Mouse (Mus musculus): ENCODE measurements around the gene 9530077C05Rik. TPM values are rescaled to one million over a fixed set of nuclear protein-coding genes. Genes with fewer than 3 reads are reported as not detected.

9530077C05Rik gene
- polyA plus RNA-seq, 1 experiment = not detected

DNA sequence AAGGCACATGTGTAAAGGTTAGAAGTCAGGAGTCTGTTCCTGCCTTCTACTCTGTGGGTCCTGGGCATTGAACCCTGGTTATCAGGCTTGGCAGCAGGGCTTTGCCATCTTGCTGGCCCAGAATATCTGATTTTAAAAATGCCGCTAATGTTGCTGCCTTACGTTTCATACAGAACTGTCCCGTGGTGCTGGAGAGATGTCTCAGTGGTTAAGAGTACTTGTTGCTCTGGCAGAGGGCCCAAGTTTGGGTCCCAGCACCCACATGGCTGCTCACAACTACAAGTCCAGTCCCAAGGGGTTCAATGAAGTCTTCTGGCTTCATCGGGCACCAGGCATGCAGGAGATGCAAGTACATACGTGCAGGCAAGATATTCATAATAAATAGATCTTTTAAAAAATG is 54.9 kb downstream of the 9530077C05Rik start:
- Histone ChIP-seq H3K4me3 (ENCODE audit: insufficient read depth, low read depth, low read length) (no peak overlapping the region), H3K27ac (replicated peaks; ENCODE audit: low read depth, low read length) (no peak overlapping the region)

DNA sequence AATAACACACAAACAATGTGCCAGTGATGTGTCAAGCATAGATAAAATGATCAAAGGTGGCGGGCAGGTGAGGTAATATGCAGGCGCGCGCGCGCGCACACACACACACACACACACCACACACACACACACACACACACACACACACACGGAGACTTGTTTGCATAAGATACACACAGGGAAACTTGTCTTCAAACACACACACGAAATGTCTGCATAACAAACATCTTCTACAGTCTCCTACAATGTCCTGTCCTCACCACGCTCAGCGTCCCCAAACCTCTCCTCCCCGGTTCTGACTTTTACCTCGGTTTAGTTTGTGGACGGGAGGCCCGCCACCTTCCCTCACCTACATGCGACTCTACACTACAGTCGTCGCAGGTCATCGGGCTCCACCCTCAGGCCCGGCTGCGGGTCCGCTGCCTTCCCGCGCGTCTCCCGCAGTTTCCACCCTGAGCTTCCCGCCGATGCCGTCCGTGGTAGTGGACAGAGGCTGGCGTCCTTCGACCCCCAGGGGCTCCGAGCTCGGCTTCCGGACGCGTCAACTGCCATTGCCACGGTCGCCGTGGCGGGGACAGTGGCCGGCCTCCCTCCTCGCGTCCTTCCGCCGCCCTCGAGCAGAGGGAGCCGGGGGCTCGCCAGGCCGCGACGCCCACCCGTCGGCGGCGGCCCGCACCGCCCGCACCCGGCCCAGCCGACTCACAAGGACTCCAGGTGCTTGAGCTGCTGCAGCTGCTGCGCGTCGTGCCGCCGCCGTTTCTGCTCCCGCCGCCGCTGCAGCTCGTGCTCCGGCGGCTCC is 56.3 kb downstream of the 9530077C05Rik start:
- Histone ChIP-seq H3K4me3 (ENCODE audit: insufficient read depth, low read depth, low read length) (peak overlapping the region; percentile 99), H3K27ac (replicated peaks; ENCODE audit: low read depth, low read length) (0 out of 2 replicates have a peak overlapping the region, but pooled peaks have one; percentile 23), H3K4me1 (ENCODE audit: control insufficient read depth, insufficient read depth, insufficient read length, low read length) (0 out of 2 replicates have a peak, but pooled peaks cover 3% of the 10 kb centered on the region)

More for the DNA sequence above, 54.9 kb downstream of the 9530077C05Rik start:
- 0 out of 2 replicates have a peak, but pooled peaks cover 3% of the 10 kb centered on the region for H3K4me1 ChIP-seq (ENCODE audit: control insufficient read depth, insufficient read depth, insufficient read length, low read length)

- H3K4me3 ChIP-seq (ENCODE audit: insufficient read depth, low read depth, low read length) = peak overlapping the region; percentile 99
- 0 out of 2 replicates have a peak, but pooled peaks cover 3% of the 10 kb centered on the region for H3K4me1 ChIP-seq (ENCODE audit: control insufficient read depth, insufficient read depth, insufficient read length, low read length)
Observed at GRCm38 (mm10) chr9:22468170-22468898, 57.0 kb downstream of the 9530077C05Rik start.

DNA sequence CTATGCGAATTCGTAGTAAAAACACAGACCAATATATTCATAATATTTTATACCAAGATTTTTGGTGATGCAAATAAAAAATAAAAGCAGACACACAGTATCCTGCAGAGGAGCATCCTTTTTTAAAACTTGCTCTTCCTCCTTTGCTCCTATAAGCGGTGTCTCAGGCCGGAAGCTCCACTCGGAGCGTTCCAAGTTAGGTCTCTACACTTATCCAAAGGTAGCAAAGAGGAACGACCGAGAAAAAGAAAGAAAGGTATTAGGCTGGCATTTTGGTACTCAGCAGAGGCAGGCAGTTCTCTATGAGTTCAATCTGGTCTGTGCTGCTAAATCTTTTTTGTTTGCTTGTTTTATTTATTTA is 57.6 kb downstream of the 9530077C05Rik start:
- H3K4me3 ChIP-seq (ENCODE audit: insufficient read depth, low read depth, low read length) = no peak overlapping the region
- no peak overlapping the region for H3K27ac ChIP-seq (replicated peaks; ENCODE audit: low read depth, low read length)
- 0 out of 2 replicates have a peak, but pooled peaks cover 3% of the 10 kb centered on the region for H3K4me1 ChIP-seq (ENCODE audit: control insufficient read depth, insufficient read depth, insufficient read length, low read length)

More at GRCm38 (mm10) chr9:22468170-22468898, 57.0 kb downstream of the 9530077C05Rik start:
- H3K27ac ChIP-seq (replicated peaks; ENCODE audit: low read depth, low read length) = peak overlapping the region; percentile 47

GRCm38 (mm10) chr9:22469643-22470042 is 58.3 kb downstream of the 9530077C05Rik start, which contains the start of gene Rp9:
TSS of gene Rp9 (minus strand) at chr9:22469743.
- Histone ChIP-seq H3K4me3 (ENCODE audit: insufficient read depth, low read depth, low read length) (peak within 1 kb of the TSS; percentile 60), H3K27ac (replicated peaks; ENCODE audit: low read depth, low read length) (peak within 1 kb of the TSS; percentile 47)

DNA sequence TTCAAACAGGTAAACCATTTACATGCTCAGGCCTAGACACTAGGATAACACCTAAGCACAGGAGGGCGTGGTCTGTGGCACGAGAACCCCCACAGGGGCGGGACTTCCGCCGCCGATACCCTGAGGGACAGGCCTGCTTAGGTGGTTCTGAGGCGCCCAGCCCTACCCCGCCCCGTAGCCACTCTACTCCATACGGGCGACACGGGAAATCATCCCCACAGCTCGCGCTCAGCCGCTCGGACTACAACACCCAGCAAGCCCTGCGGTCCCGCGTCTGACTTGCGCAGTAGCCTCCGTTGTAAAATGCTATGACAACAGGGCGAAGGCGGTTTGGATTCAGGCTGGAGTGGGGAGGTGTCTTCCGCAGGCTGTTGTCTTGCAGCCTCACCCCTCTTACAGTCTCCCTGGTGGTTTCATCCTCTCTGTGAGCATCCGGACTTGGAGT is 64.1 kb downstream of the 9530077C05Rik start, which contains the start of gene Bbs9:
Gene Bbs9, plus strand, starts transcription at position 292 of the 445 bp plus-strand sequence.
- Histone ChIP-seq H3K4me3 (ENCODE audit: insufficient read depth, low read depth, low read length) (peak within 1 kb of the TSS; percentile 74), H3K27ac (replicated peaks; ENCODE audit: low read depth, low read length) (no peak within 1 kb of the TSS; the same call in 1 of the 2 replicates), H3K4me1 (ENCODE audit: control insufficient read depth, insufficient read depth, insufficient read length, low read length) (peaks cover 2% of the 10 kb centered on the region; the same call in 1 of the 2 replicates)

More at GRCm38 (mm10) chr9:22469643-22470042, 58.3 kb downstream of the 9530077C05Rik start, which contains the start of gene Rp9:
- H3K4me1 ChIP-seq (ENCODE audit: control insufficient read depth, insufficient read depth, insufficient read length, low read length) = 0 out of 2 replicates have a peak, but pooled peaks cover 3% of the 10 kb centered on the region

GRCm38 (mm10) chr9:22476265-22476664 is 65.0 kb downstream of the 9530077C05Rik start:
- Histone ChIP-seq H3K4me3 (ENCODE audit: insufficient read depth, low read depth, low read length) (peak overlapping the region; percentile 74), H3K4me1 (ENCODE audit: control insufficient read depth, insufficient read depth, insufficient read length, low read length) (peaks cover 2% of the 10 kb centered on the region; the same call in 1 of the 2 replicates), H3K27ac (replicated peaks; ENCODE audit: low read depth, low read length) (no peak overlapping the region; the same call in 1 of the 2 replicates)

GRCm38 (mm10) chr9:22478946-22479345 is 67.6 kb downstream of the 9530077C05Rik start:
- H3K4me1 ChIP-seq (ENCODE audit: control insufficient read depth, insufficient read depth, insufficient read length, low read length) = peaks cover 2% of the 10 kb centered on the region; the same call in 1 of the 2 replicates
- H3K27ac ChIP-seq (replicated peaks; ENCODE audit: low read depth, low read length) = no peak overlapping the region
- H3K4me3 ChIP-seq (ENCODE audit: insufficient read depth, low read depth, low read length) = no peak overlapping the region

- no peak overlapping the region for H3K27ac ChIP-seq (replicated peaks; ENCODE audit: low read depth, low read length)
- no peak overlapping the region for H3K4me3 ChIP-seq (ENCODE audit: insufficient read depth, low read depth, low read length)
- no peaks in the 10 kb centered on the region for H3K4me1 ChIP-seq (ENCODE audit: control insufficient read depth, insufficient read depth, insufficient read length, low read length)
Observed at GRCm38 (mm10) chr9:22483866-22484561, 72.7 kb downstream of the 9530077C05Rik start.

GRCm38 (mm10) chr9:22484562-22485308 is 73.4 kb downstream of the 9530077C05Rik start:
- Histone ChIP-seq H3K4me1 (ENCODE audit: control insufficient read depth, insufficient read depth, insufficient read length, low read length) (no peaks in the 10 kb centered on the region), H3K4me3 (ENCODE audit: insufficient read depth, low read depth, low read length) (no peak overlapping the region)

GRCm38 (mm10) chr9:22486211-22486610 is 74.9 kb downstream of the 9530077C05Rik start:
- Histone ChIP-seq H3K4me1 (ENCODE audit: control insufficient read depth, insufficient read depth, insufficient read length, low read length) (no peaks in the 10 kb centered on the region), H3K27ac (replicated peaks; ENCODE audit: low read depth, low read length) (no peak overlapping the region), H3K4me3 (ENCODE audit: insufficient read depth, low read depth, low read length) (no peak overlapping the region)

More at GRCm38 (mm10) chr9:22484562-22485308, 73.4 kb downstream of the 9530077C05Rik start:
- no peak overlapping the region for H3K27ac ChIP-seq (replicated peaks; ENCODE audit: low read depth, low read length)

- no peaks in the 10 kb centered on the region for H3K4me1 ChIP-seq (ENCODE audit: control insufficient read depth, insufficient read depth, insufficient read length, low read length)
- no peak overlapping the region for H3K4me3 ChIP-seq (ENCODE audit: insufficient read depth, low read depth, low read length)
- no peak overlapping the region for H3K27ac ChIP-seq (replicated peaks; ENCODE audit: low read depth, low read length)
Observed at GRCm38 (mm10) chr9:22488963-22489362, 77.7 kb downstream of the 9530077C05Rik start.

All from brown adipose tissue, adult 24 weeks (tissue).